Mouse (Mus musculus): ENCODE data around the gene Gm44965.

DNA sequence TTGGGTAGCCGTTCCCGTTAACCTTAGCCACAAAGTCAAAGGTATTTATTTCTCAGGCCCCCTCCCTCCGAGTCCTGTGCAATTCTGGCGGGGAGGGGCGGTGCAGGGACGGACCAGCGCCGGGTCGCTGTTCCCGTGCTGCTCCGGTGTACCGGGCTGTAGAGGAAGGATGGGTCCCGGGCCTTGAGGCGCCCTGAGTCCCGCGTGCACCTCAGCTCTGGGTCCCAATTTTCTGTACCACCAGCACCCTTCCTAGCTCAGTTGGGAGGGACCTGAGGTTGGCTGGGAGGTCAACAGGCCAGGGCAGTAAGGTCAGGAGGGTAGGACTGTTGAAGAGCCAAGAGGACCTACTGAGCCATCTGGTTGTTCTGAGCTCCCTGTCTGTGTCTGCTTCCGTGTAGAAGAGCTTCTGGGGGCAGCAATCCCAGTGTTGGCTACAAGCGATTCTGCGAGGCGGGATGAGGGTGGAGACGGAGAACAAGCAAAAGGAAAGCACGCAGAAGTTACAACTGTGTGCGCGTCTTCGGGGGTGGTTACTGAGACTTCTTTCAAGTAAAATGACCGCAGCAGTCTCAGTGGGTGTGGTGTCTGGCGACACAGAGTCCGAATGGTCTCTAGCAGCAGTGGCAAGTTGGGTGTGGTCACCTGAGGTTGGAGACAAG is 8.5 kb downstream of the Gm44965 start:
- TF ChIP-seq CTCF (IDR thresholded peaks at IDR 0.05) (no peak), EP300 (IDR thresholded peaks at IDR 0.05) (no peak)

Measured in lung, postnatal 0 days (tissue).